Mouse (Mus musculus) gastrocnemius, postnatal 10 days (tissue): ENCODE results near the gene Zscan12. TPM values are rescaled to one million over a fixed set of nuclear protein-coding genes. Genes with fewer than 3 reads are reported as not detected.

ENCODE experiments used
- DNase-seq: peaks from one replicate; pipeline ENCODE4 v3.0.0; 2021; ENCODE audit warnings: mixed read lengths
- microRNA-seq, 2 experiments: library from miRNA; unstranded; fragments of <30 nt; microRNA quantifications; one replicate each; pipeline ENCODE4 v1.2.0; 2021
- total RNA-seq, 2 experiments: library from RNA; stranded (reverse); gene quantifications; 2 replicates each; pipeline ENCODE4 v1.2.3; 2021

The Zscan12 gene
- total RNA-seq, 2 experiments from 2014 or later, result 6.2 to 6.3 TPM

GRCm38 (mm10) chr13:21402287-21402846 is 39.7 kb downstream of the Zscan12 start, which contains the start of gene Zkscan3:
TSS of gene Zkscan3 (minus strand) at chr13:21402755.
- peak; percentile 86 for DNase-seq

DNA sequence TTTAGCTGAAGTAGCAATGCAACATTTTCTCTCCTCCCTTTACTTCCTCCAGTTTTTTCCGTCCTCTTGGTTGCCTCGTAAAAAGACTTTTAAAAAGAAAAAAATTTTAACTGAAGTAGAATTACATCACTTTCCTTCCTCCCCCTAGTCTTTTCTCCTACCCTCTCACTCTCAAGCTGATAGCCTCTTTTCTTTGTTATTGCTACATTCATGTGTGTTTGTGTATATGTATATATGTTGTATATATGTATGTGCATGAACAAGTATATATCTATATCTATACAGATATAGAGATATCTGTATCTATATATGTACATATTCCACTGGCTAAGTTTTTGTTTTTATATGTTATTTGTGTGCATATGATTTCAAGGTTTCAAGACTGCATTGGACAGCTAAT is 40.2 kb downstream of the Zscan12 start:
- no peak for DNase-seq

GRCm38 (mm10) chr13:21407341-21407740 is 44.7 kb downstream of the Zscan12 start:
- DNase-seq, result no peak

DNA sequence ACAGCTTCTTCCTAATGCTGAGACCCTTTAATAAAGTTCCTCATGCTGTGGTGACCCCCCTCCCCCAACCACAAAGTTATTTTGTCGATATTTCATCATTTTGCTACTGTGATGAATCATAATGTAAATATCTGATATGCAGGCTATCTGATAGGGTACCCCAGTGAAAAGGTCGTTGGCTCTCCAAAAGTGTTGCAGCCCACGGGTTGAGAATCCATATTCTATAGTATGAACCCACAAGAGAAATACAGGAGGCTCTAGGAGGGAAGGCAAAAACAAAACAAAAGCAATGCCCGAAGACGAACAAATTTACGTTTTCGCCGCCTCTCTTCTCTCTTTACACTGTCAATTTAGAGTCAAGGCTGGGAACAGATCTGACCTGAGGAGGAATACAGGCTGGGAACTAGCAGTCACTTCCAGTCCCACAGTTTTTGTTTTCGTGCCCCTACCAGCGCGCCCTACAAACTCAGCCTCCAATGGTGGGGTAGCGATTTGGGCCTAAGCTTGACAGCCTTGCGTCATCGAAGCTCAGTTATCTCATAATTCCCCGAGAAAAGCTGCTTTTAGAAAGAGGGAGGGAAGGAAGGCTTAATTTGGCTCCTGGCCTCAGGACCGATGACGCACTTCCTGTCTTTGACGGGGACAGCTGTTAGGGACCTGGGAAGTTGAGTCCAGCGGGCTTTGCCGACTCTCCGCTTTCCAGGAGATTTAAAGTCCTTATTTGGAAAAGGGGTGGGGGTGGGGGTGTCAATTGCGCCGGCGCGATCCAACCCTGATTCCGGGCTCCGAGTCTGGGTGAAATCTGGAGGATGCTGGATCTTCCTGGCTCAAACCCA is 45.6 kb downstream of the Zscan12 start:
- DNase-seq, result peak; percentile 77

- DNase-seq, result no peak
Measured at GRCm38 (mm10) chr13:21408805-21409459, 46.3 kb downstream of the Zscan12 start.

DNA sequence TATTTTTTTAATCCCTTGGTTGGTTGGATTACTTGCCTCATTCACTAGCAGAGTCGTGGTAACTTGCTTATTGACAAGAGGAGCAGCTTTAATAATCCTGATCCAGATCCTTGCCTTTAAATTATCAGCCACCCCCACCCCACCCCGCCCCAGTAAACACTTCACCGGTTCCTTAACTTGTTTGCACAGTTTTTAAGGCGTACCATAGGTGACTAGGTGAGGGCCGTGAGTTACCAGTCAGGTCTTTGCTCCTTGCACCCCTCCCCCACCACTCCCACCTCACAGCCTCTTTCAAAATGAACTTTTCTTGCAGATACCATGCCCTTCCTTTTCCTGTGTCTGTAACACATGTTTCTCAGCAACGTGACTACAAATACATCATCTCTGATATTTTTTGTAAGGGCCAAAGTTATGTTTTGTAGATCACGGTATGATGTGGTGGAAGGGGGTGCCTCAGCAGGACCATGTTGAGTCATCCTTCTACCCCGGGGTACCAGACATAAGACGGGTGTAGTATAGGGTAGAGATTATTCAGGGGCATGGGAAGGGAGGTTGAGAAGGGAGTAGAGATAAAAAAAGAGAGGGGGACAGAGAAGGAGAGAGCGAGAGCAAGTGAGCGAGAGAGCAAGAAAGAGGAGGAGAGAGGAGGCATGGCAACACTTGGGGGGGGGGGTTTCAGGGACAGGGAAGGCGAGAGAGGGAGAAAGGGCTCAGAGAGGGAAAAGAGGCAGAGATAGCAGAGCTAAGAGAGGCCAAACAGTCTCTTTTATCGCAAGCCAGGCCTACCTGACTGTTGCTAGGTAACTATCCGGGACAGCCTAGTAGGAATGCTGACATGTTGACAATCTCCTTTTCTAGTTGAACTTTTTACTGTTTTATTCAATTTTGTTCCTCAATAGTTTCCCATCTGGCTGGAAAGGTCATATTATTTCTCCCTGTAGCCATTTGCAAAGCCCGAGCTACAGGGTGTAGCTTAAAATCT is 51.9 kb downstream of the Zscan12 start:
- DNase-seq, result no peak

DNA sequence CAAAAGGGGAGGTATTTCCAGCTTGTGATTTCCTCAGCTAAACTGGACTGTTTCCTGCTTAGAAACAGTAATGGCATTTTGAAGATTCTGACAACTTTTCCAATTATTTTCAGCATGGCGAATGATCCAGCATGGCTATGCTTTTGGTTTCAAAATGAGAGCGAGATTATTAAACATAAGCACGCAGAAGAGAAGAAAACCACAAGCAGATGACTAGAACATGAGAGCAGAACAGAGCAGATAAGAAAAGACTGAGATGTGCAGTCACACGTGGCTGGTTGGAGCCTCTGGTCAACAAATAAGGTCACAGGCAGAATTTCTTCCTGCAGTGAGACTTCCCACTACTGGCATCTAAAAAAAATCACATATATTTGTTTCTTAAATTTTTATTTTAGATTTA is 52.6 kb downstream of the Zscan12 start:
- no peak for DNase-seq

- DNase-seq, result no peak
Measured at GRCm38 (mm10) chr13:21415750-21416149, 53.1 kb downstream of the Zscan12 start.

GRCm38 (mm10) chr13:21417298-21418010 is 54.8 kb downstream of the Zscan12 start:
- DNase-seq, result no peak

- DNase-seq, result no peak
Measured at GRCm38 (mm10) chr13:21418865-21419264, 56.2 kb downstream of the Zscan12 start.

Small RNA genes within 50 kb of the gene (microRNA-seq; reads per million reads assigned to microRNA genes)
- gene Mir6942, result 0 reads per million in 2 experiments

Other genes starting within 250 kb of the Zscan12 start
- gene Olfr263, start 233.2 kb upstream of the Zscan12 start, total RNA-seq, result not detected
- not detected for gene Olfr1368, start 217.0 kb upstream of the Zscan12 start, total RNA-seq
- gene Trim27, start 183.4 kb upstream of the Zscan12 start, total RNA-seq, result 10 to 100 TPM; 27.9 to 36.8 TPM
- not detected for gene Gpx5, start 70.1 kb upstream of the Zscan12 start, total RNA-seq
- not detected for gene Gpx6, start 50.7 kb upstream of the Zscan12 start, total RNA-seq
- not detected for gene Olfr1367, start 15.9 kb upstream of the Zscan12 start, total RNA-seq
- gene Zkscan3, start 39.9 kb downstream of the Zscan12 start, total RNA-seq, result 10 to 100 TPM; 16.6 to 22.1 TPM
- under 1 TPM; 0.16 to 0.50 TPM for gene Pgbd1, start 78.2 kb downstream of the Zscan12 start, total RNA-seq
- gene Zscan26, start 90.9 kb downstream of the Zscan12 start, total RNA-seq, result 10 to 100 TPM; 10.9 to 15.4 TPM
- gene Nkapl, start 105.7 kb downstream of the Zscan12 start, total RNA-seq, result under 1 TPM; 0.38 to 0.52 TPM
- gene Zkscan4, start 116.1 kb downstream of the Zscan12 start, total RNA-seq, result 1 to 10 TPM; 1.2 to 1.6 TPM
- gene Gm10065, start 116.6 kb downstream of the Zscan12 start, total RNA-seq, result not detected
- gene AK157302, start 132.4 kb downstream of the Zscan12 start, total RNA-seq, result 10 to 100 TPM; 11.5 to 12.4 TPM
- 100 to 1,000 TPM; 118 to 122 TPM for gene Gm11273, start 138.6 kb downstream of the Zscan12 start, total RNA-seq
- gene Zkscan8, start 168.3 kb downstream of the Zscan12 start, total RNA-seq, result 10 to 100 TPM in 1 of 2 experiments, 1 to 10 TPM in 1; 8.0 to 11.4 TPM
- gene Olfr1366, start 180.0 kb downstream of the Zscan12 start, total RNA-seq, result not detected
- not detected for gene Olfr1535, start 197.1 kb downstream of the Zscan12 start, total RNA-seq
- not detected for gene Olfr1364, start 218.9 kb downstream of the Zscan12 start, total RNA-seq